Mouse (Mus musculus) cerebellum, adult 9-11 months (tissue): ENCODE measurements around the gene Tcf12.

Experiments used
- DNase-seq: peaks from one replicate; pipeline ENCODE4 v3.0.0; 2022

Tcf12 gene

GRCm38 (mm10) chr9:71831756-71832699, 279.6 kb downstream of the Tcf12 start:
- DNase-seq = peak; percentile 58

GRCm38 (mm10) chr9:71830994-71831393, 280.7 kb downstream of the Tcf12 start:
- DNase-seq = no peak

- peak; percentile 12 for DNase-seq
Measured at GRCm38 (mm10) chr9:71830365-71830764, 281.3 kb downstream of the Tcf12 start.

DNA sequence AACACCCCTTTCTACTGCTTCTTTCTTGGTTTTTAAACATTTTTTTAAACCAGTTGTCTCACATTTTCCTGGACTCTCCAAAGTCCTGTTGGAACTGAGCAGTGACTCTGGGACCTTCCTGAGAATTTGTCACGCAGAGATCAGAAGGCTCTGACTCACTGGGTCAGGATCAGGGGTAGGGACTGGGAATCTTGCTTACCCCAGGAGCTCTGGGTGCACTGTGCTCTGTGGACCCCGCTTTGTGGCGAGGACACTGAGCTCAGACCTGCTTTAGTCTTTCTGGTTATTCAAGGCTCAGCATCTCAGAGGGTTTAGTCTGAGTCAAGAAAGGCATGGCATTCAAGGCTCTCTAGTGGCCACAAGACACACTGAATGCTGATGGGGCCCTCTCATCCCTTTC, 281.9 kb downstream of the Tcf12 start:
- DNase-seq = no peak

DNA sequence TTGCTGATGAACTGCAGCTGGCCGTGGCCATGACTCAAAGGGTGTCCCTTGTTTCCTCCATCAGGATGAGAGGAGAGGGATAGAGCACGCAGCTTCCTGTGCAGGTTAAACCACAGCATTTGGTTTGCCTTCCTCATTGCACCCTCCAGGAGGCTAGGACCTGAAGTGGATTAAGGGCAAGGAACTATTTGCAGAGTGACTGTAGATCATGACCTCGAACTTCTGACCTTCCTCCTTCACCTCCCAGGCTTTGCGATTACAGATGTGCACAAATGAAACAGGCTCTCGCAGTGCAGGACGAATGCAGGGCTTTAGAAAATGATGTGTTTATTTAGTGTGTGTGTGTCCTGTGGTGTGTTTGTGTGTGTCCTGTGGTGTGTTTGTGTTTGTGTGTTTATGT, 282.5 kb downstream of the Tcf12 start:
- DNase-seq = no peak

DNA sequence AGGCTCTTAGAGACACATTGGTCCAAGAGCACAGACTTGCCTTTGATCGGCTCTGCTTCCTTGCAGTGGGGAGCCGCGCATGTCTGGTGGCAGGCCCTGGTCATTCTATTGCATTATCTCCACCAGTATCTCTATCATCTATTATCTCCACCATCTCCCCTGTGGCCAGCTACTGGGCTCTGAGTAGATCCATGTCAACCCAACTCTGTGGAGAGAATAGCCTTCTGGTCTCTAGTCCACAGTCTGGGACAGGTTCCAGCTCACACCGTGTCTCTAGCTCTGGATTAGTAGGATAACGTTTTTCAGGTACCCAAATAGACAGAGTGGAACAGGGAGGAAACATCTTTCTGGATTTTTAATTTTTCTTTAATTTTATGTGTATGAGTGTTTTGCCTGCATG, 284.3 kb downstream of the Tcf12 start:
- DNase-seq = peak; percentile 76

DNA sequence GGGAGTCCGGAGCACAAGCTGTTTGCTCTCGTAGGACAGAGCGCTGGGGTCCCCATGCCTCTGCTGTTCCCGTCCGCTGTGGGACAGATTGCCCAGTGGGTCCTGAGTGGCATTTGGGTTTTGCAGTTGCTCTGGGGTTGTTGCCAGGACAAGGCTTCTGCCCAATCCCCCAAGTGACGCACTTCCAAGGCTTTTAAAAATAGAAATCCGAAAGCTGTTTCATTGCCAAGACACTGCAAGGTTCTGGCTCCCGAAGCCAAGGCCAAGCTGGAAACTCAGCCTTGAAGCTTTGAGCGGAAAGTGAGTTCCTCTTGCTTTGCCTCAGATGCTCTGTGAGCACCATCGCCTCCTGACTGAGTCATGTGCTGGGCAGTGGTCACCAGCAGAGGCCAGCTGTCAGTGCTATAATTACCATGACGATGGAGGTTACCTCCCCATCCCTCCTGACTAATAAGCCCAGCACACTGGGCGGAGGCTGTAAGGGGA, 285.6 kb downstream of the Tcf12 start:
- peak; percentile 93 for DNase-seq

- no peak for DNase-seq
Measured at GRCm38 (mm10) chr9:71822003-71822402, 289.7 kb downstream of the Tcf12 start.

DNA sequence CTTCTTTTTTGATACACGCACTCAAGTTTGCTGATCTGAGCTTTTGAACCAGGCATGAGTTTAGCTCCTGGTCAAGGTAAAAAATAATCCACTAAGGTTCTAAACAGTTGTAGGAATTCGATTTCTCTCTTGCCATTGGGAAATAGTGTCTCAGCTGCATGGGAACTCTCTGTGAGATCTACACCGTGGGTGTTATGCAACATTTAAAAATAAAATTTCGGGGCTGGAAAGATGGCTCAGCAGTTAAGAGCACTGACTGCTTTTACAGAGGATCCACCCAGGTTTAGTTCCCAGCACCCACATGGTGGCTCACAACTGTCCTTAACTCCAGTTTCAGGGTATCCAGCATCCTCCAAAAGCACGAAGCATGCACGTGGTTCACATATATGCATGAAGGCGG, 293.2 kb downstream of the Tcf12 start:
- DNase-seq = no peak

DNA sequence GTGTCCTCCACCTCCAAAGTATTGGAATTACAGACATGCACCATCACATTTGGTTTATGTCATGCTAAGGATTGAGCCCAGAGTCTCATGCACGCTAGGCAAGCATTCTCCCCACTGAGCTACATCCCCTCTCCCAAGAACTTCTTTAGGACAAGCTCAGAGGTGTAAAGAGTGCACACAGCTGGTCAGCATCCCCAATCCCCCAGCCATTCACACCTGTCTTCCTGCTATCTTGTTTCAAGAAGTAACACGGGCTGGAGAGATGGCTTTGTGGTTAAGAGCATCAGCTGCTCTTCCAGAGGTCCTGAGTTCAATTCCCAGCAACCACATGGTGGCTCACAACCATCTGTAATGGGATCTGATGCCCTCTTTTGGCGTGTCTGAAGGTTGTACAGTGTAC, 295.6 kb downstream of the Tcf12 start:
- no peak for DNase-seq

- DNase-seq = no peak
Measured at GRCm38 (mm10) chr9:71813565-71813964, 298.1 kb downstream of the Tcf12 start.

DNA sequence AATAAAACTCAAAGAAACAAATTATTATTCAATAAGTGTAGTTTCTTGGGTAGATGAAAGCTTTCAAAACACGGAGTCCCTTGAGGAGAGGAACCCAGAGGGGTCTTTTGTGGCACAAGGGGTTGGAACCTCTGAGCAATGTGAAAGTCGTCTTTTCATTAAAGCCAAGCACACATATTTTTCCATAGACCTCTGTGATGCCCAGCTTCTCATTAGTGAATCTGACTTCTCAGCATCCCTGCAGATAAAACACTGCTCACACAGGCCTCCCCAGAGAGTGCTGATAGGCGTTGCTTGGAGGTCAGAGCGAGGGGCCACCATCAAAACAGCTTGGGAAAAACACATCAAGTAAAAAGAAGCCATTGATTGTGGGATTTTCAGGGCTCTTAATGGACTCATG, 298.8 kb downstream of the Tcf12 start:
- DNase-seq = no peak

- no peak for DNase-seq
Measured at GRCm38 (mm10) chr9:71812402-71812801, 299.3 kb downstream of the Tcf12 start.

DNA sequence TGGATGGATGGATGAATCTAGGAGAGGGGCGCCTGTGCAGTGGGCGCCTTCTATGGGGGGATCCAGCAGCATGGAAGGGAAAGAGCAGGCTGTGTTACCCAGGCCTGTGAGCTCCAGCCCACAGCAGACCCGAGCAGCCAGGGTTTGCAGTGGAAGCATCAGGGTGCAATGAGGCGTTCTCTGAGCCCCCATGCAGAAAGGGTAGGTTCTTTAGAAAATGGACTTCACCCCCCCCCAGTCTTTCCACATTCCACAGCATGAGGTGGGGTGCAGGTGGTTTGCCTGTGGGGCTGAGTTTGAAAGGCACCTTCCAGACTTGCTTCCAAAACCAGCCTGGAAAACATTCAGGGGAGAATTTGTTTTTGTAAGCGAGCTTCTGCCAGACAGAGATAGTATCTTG, 300.3 kb downstream of the Tcf12 start:
- no peak for DNase-seq

GRCm38 (mm10) chr9:71810723-71811122, 300.9 kb downstream of the Tcf12 start:
- no peak for DNase-seq

GRCm38 (mm10) chr9:71808640-71809254, 302.9 kb downstream of the Tcf12 start:
- peak; percentile 35 for DNase-seq

DNA sequence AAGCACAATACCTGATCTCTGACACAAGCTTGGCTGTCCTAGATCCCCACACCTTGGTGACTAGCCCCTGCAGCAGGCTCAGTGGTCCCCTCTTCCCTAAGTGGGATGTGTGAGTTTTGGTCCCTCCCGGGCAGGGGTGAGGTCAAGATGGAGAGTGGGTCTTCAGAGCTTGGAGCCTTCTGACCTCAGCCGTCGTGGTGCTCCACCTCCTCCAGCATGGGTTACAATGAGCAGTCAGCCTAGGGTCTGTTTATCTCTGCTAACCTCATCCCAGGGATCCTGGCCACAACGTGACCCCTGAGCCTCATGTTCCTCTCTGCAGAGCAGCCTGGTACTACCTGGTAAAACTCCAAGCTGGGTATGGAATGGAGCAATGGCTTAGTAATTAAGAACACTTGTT, 303.9 kb downstream of the Tcf12 start:
- DNase-seq = no peak

- DNase-seq = peak; percentile 79
Measured at GRCm38 (mm10) chr9:71806422-71806805, 305.3 kb downstream of the Tcf12 start.

DNA sequence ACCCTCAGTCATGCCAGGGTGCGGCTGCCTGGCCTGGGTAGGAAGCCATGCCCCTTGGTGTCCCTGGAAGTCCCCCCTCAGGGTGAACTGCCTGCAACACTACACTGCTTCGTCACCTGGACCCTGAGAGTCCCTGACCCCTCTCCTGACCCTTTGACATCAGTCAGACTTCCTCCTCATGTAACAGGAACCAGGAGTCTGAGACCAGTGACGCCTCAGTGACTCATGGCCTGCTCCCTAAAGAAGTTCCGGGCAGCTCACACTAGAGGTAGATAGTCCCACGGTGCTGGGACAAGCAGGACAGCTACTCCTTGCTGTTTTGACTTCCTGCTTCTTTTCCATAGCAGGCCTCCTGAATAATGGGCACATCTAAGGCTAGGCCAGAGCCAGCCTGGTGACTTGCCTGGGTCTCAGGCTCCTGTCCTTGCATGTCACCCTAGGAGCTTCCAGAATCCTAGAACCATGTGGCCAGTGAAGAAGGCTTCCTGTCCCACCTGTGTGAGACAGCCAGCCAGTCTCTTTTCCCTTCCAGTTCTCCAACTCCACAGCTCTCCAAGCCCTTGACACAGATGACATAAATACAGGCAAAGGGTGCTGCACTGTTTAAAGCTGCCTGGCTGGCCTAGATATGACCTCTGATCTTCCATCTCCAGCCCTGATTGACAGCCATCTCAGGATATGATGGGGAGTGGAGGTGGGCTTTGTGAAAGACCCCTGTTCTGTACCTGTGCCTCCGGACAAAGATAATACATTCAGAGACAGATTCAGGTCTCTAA, 305.8 kb downstream of the Tcf12 start:
- no peak for DNase-seq

DNA sequence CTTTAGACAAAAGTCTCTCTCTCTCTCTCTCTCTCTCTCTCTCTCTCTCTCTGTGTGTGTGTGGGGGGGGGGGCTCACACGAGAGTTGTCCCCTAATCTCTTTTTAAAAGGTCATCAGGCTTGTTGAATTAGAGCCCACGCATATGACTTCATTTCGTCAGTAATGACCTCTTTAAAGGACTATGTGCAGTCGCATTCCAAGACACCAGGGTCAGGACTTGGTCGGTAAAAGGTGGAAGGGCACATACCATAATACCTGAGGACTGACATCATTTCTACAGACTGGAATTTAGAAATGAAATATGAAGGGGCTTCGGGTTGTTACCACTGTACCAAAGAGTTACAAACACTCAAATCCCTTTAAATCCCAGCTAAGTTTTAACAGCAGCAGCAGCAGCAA, 307.6 kb downstream of the Tcf12 start:
- DNase-seq = no peak

- no peak for DNase-seq
Measured at GRCm38 (mm10) chr9:71803281-71803680, 308.4 kb downstream of the Tcf12 start.

- DNase-seq = no peak
Measured at GRCm38 (mm10) chr9:71799598-71799997, 312.1 kb downstream of the Tcf12 start.

DNA sequence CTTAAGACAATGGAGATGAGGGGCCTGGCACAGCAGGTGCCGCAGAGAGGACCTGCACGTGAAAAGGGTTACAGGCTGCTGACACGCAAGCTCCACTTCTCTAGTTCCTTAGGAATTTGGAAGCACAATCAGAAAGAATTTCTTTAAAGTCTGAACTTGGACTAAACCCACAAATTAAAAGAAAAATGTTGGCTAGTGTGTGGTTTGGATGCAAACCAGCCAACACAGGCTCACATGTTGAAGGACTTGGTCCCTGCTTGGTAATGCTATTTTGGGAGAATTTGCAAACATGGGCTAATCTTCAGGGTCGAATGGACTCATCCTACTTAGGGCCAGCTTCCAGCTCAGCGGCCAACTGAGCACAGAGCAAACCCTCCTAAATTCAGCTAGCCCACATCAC, 313.5 kb downstream of the Tcf12 start:
- DNase-seq = no peak
